Mouse (Mus musculus) gastrocnemius, postnatal 14 days (tissue): ENCODE results near the gene Map2k1. TPM values are rescaled to one million over a fixed set of nuclear protein-coding genes. Genes with fewer than 3 reads are reported as not detected.
"Not testable (repeated sequence)": the region's sequence is repeated elsewhere in the genome, so short reads cannot be mapped to it uniquely, and the experiment has no call there.

Experiments
- DNase-seq: peaks from one replicate; pipeline ENCODE4 v3.0.0; 2021; ENCODE audit warnings: mixed read lengths
- intact Hi-C: fragments of 180-260 bp; cut with DNase I; formaldehyde crosslinking; loops from one replicate; pipeline ENCODE4 v1.15.1; 2025; ENCODE audit warnings: low total_unique reads
- total RNA-seq, 2 experiments: library from RNA; stranded (reverse); gene quantifications; 2 replicates each; pipeline ENCODE4 v1.2.3; 2021

Gene Map2k1
- total RNA-seq, 2 experiments from 2014 or later = 51.9 to 55.6 TPM

- no peak for DNase-seq
- intact Hi-C loops = no loop called here
Observed at GRCm38 (mm10) chr9:64219305-64219704, 34.1 kb downstream of the Map2k1 start.

- DNase-seq = no peak
- intact Hi-C loops = no loop called here
Observed at GRCm38 (mm10) chr9:64217887-64218286, 35.5 kb downstream of the Map2k1 start.

DNA sequence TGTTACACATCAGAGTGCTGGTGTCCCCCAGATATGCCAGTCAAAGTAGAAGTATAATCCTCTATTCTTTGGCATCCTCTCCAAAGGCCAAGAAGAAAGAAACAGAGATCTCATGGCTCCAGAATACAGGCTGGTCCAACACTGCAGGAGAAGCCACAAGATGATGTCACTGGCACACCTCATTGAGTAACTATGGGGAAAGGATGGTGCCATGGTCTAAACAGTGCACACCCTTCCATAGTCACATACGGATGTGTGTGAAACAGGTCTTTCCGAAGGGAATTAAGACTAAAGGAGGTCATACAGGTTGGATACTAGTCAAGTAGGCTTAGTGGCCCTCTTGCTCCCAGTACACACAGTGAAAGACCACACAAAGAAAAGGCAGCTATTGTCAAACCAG is 36.8 kb downstream of the Map2k1 start:
- DNase-seq = no peak
- intact Hi-C loops = no loop called here

GRCm38 (mm10) chr9:64216090-64216489 is 37.3 kb downstream of the Map2k1 start:
- DNase-seq = no peak
- intact Hi-C loops = no loop called here

DNA sequence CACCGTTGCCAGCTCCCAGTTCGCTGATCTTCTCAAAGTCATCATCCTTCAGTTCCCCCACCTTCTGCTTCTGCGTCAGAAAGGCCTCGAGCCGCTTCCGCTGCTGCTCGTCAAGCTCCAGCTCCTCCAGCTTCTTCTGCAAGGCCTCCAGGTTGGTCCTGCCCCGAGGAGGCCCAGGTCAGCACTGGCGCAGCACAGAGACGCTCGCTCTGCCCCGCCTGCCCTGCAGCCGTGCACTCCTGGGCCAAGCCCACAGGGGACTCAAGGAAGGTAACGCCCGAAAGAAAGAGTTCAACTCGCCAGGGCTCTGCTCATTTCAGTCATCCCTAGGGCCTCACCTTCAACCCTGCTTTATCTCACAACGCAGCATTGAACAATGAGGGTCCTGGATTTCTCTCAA is 39.0 kb downstream of the Map2k1 start:
- intact Hi-C loops = no loop called here
- no peak for DNase-seq

- intact Hi-C loops = no loop called here
Observed at GRCm38 (mm10) chr9:64207509-64208084, 45.8 kb downstream of the Map2k1 start.

DNA sequence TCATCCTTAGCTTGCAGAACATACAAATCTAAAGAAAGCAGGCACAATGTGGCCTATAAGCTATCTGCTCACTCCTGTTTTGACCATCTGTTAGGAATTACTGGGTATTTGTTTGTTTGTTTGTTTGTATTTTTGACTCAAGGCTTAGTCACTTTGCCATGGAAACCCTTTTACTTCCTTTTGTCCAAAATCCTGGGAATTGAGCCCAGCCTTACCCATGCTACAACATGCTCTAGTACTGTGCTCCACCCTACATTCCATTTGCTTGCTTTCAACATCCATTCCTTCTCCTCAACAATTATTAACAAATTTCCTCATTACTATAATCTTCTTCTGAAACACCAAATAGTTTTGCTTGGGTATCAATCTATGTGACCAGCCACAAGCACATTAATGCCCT is 50.6 kb downstream of the Map2k1 start:
- intact Hi-C loops = no loop called here

More at GRCm38 (mm10) chr9:64207509-64208084, 45.8 kb downstream of the Map2k1 start:
- DNase-seq = no peak

GRCm38 (mm10) chr9:64202331-64202730 is 51.1 kb downstream of the Map2k1 start:
- intact Hi-C loops = no loop called here
- DNase-seq = no peak

More for the DNA sequence above, 50.6 kb downstream of the Map2k1 start:
- DNase-seq = no peak

GRCm38 (mm10) chr9:64199897-64200296 is 53.5 kb downstream of the Map2k1 start:
- DNase-seq = no peak
- intact Hi-C loops = no loop called here

DNA sequence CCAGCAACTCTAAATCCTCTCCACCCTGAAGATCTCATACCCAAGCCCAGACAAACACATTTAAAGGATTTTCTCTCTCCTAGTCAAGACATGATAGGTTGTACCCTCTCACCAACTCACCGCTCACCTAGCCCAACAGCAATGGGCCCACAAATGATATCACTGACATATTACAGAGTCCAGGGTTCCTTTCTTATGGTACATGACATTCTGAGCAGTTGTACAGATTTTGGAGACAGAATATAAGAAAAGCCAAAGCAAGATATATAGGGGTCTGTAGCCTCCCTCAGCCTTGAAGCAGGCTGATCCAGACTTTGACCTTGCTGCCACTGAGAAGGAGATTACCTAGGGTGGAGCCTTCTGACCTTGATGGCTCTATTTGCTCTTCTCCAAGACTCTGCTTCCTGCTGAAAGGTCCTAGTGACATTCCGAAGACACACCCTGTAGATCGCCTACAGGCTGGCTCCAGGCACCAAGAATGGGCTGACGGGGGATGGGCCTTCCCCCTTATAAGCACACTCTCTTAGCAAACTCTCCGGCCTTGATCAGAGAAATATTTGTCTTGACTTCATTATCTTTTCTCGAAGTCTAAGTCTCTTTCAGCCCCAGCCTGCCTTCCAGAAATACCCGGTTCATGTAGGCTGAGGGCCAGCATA is 54.5 kb downstream of the Map2k1 start:
- DNase-seq, intact Hi-C loops: not testable (repeated sequence)

GRCm38 (mm10) chr9:64198068-64198762 is 55.2 kb downstream of the Map2k1 start:
- DNase-seq = no peak
- intact Hi-C loops = no loop called here

GRCm38 (mm10) chr9:64197524-64197923 is 55.9 kb downstream of the Map2k1 start:
- intact Hi-C loops = no loop called here
- no peak for DNase-seq

- intact Hi-C loops = no loop called here
- no peak for DNase-seq
Observed at GRCm38 (mm10) chr9:64195554-64195953, 57.9 kb downstream of the Map2k1 start.

DNA sequence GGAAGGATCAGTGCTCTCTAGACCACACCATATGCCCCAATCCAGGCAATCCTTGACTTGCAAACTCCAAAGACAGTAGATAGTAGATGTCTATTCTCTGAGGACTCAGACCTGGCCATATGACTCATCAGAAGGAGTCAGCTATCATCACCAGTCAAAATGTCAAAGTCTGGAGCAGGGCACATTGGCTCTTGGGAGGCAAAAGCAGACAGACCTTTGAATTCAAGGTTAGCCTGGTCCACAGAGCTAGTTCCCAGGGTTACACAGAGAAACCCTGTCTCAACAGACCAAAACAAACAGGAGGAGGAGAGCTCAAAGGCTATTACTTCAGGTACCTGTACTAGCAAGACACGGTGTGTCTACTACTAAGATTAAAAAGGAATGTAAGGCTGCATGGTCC is 59.6 kb downstream of the Map2k1 start:
- intact Hi-C loops = no loop called here
- no peak for DNase-seq

GRCm38 (mm10) chr9:64184166-64184840 is 69.1 kb downstream of the Map2k1 start:
- no peak for DNase-seq
- intact Hi-C loops = loop anchor here (5.0 kb wide), 1 partner anchor 73 kb away; no protein-coding TSS in a partner anchor

- intact Hi-C loops = loop anchor here (5.0 kb wide), 1 partner anchor 74 kb away; no protein-coding TSS in a partner anchor
Observed at GRCm38 (mm10) chr9:64183295-64183694, 70.1 kb downstream of the Map2k1 start.

GRCm38 (mm10) chr9:64178974-64179646 is 74.3 kb downstream of the Map2k1 start, which contains the start of gene Snapc5:
Snapc5 (plus strand) TSS chr9:64179274.
- intact Hi-C loops = loop anchor here (5.0 kb wide), 1 partner anchor 93 kb away; no protein-coding TSS in a partner anchor
- DNase-seq = peak; percentile 90

More at GRCm38 (mm10) chr9:64183295-64183694, 70.1 kb downstream of the Map2k1 start:
- not testable (repeated sequence) for DNase-seq

- intact Hi-C loops = loop anchor here (5.0 kb wide), 1 partner anchor 94 kb away; no protein-coding TSS in a partner anchor
- no peak for DNase-seq
Observed at GRCm38 (mm10) chr9:64178610-64178973, 74.8 kb downstream of the Map2k1 start.

GRCm38 (mm10) chr9:64175378-64175777 is 78.1 kb downstream of the Map2k1 start:
- no peak for DNase-seq
- intact Hi-C loops = loop anchor here (5.0 kb wide), 1 partner anchor 97 kb away; no protein-coding TSS in a partner anchor
